Mouse (Mus musculus): Measurements from ENCODE around the gene Mreg. TPM values are rescaled to one million over a fixed set of nuclear protein-coding genes. Genes with fewer than 3 reads are reported as not detected.
"Not testable (repeated sequence)": the region's sequence is repeated elsewhere in the genome, so short reads cannot be mapped to it uniquely, and the experiment has no call there.

The Mreg gene
- polyA plus RNA-seq, 1 experiment from 2014 or later, result 6.2 TPM

- ATAC-seq (replicated peaks; ENCODE audit: low FRiP score, low read depth), result no peak
- DNase-seq (ENCODE audit: low spot score), result no peak
- Histone ChIP-seq H3K4me1 (replicated peaks; ENCODE audit: insufficient read depth, low read length) (no peaks in the 10 kb centered on the region), H3K9ac (ENCODE audit: low read depth, low read length) (no peak overlapping the region), H3K4me3 (replicated peaks; ENCODE audit: low read depth, low read length) (no peak overlapping the region), H3K4me2 (ENCODE audit: low read length) (peak overlapping the region; percentile 8; the same call in 1 of the 2 replicates), H3K27ac (no peak overlapping the region), H3K36me3 (ENCODE audit: insufficient read depth, low read length) (no peaks in the 10 kb centered on the region), H3K9me3 (replicated peaks; ENCODE audit: low read length) (no peaks in the 10 kb centered on the region), H3K27me3 (ENCODE audit: insufficient read depth, low read length) (no peaks in the 10 kb centered on the region)
- 59% methylated on average over 10 of the region's 10 CpGs for WGBS
- no peak for TF ChIP-seq CTCF (IDR thresholded peaks at IDR 0.05; ENCODE audit: low read depth)
Observed at GRCm38 (mm10) chr1:72238016-72238580, 26.0 kb upstream of the Mreg start.

DNA sequence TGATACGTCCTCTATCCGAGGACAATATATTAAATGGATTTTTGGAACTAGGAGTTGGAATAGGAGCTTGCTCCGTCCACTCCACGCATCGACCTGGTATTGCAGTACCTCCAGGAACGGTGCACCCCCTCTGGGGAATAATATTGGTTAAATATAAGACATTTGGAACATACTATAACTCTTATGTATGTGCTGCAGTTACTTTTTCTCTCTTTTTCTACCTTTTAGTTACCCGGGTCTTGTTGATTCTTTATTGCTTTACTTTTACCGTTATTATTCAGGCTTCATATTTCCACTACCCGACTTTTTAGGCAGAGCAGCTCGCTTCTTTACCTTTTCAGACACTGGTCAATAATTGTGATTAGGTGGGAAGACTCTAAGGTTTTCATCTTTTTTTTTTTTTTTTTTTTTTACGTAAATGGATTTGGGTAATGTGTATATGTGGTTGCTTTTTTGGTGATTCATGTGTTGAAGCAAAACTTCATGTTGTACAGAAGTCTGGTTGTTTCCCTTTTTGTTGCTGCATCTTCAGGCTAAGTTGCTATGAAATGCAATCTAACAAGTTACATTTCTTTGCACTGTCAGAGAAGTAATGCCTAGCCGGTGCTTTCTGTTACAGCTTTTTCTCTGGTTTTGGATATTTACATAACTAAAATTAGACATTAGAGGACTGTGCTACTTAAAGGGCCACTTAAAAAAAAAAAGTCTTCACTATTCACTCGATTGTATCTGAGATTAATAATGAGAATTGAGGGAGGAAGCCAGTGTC is 25.1 kb upstream of the Mreg start:
- no peaks in the 10 kb centered on the region for H3K9me3 ChIP-seq (replicated peaks; ENCODE audit: low read length)
- H3K36me3 ChIP-seq (ENCODE audit: insufficient read depth, low read length), result no peaks in the 10 kb centered on the region
- no peaks in the 10 kb centered on the region for H3K4me1 ChIP-seq (replicated peaks; ENCODE audit: insufficient read depth, low read length)
- H3K27me3 ChIP-seq (ENCODE audit: insufficient read depth, low read length), result no peaks in the 10 kb centered on the region
- ATAC-seq (replicated peaks; ENCODE audit: low FRiP score, low read depth) (peak; percentile 65), DNase-seq (ENCODE audit: low spot score) (peak; percentile 51)
- TF ChIP-seq CTCF (IDR thresholded peaks at IDR 0.05; ENCODE audit: low read depth), result no peak
- H3K4me3 ChIP-seq (replicated peaks; ENCODE audit: low read depth, low read length), result peak overlapping the region; percentile 9; the same call in 1 of the 2 replicates
- peak overlapping the region; percentile 30 for H3K4me2 ChIP-seq (ENCODE audit: low read length)
- WGBS, result 4% methylated on average over 11 of the region's 13 CpGs
- H3K27ac ChIP-seq, result no peak overlapping the region
- H3K9ac ChIP-seq (ENCODE audit: low read depth, low read length), result no peak overlapping the region

GRCm38 (mm10) chr1:72236363-72237006 is 24.4 kb upstream of the Mreg start:
- H3K36me3 ChIP-seq (ENCODE audit: insufficient read depth, low read length); H3K4me1 ChIP-seq (replicated peaks; ENCODE audit: insufficient read depth, low read length); H3K9me3 ChIP-seq (replicated peaks; ENCODE audit: low read length); H3K27me3 ChIP-seq (ENCODE audit: insufficient read depth, low read length): not testable (repeated sequence)
- Histone ChIP-seq H3K9ac (ENCODE audit: low read depth, low read length) (peak overlapping the region; percentile 48; the same call in 1 of the 2 replicates), H3K27ac (peak overlapping the region; percentile 52), H3K4me3 (replicated peaks; ENCODE audit: low read depth, low read length) (peak overlapping the region; percentile 50), H3K4me2 (ENCODE audit: low read length) (peak overlapping the region; percentile 60)
- peak; percentile 76 for ATAC-seq (replicated peaks; ENCODE audit: low FRiP score, low read depth)
- DNase-seq (ENCODE audit: low spot score), result peak; percentile 86
- under 1% methylated on average over 35 of the region's 50 CpGs for WGBS
- peak; percentile 17; the same call in 1 of the 2 replicates for TF ChIP-seq CTCF (IDR thresholded peaks at IDR 0.05; ENCODE audit: low read depth)

DNA sequence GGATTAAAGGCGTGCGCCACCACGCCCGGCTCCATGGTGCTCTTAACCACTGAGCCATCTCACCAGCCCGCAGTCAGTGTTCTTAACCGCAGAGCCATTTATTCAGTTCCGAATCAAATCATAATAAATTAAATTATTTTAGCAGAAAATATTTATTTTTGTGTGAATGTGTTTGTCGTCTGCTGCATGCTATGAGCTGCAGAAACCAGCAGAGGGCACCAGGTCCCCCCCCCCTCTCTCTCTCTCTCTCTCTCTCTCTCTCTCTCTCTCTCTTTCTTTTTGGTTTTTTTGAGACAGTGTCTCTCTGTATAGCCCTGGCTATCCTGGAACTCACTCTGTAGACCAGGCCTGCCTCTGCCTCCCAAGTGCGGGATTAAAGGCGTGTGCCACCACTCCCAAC is 20.5 kb upstream of the Mreg start:
- not testable (repeated sequence) for DNase-seq (ENCODE audit: low spot score); ATAC-seq (replicated peaks; ENCODE audit: low FRiP score, low read depth); H3K9me3 ChIP-seq (replicated peaks; ENCODE audit: low read length); H3K4me1 ChIP-seq (replicated peaks; ENCODE audit: insufficient read depth, low read length); H3K4me2 ChIP-seq (ENCODE audit: low read length); H3K36me3 ChIP-seq (ENCODE audit: insufficient read depth, low read length); H3K9ac ChIP-seq (ENCODE audit: low read depth, low read length); H3K27ac ChIP-seq; H3K4me3 ChIP-seq (replicated peaks; ENCODE audit: low read depth, low read length); H3K27me3 ChIP-seq (ENCODE audit: insufficient read depth, low read length)
- WGBS, result 77% methylated on average over 10 of the region's 10 CpGs
- peak; percentile 46 for TF ChIP-seq CTCF (IDR thresholded peaks at IDR 0.05; ENCODE audit: low read depth)

DNA sequence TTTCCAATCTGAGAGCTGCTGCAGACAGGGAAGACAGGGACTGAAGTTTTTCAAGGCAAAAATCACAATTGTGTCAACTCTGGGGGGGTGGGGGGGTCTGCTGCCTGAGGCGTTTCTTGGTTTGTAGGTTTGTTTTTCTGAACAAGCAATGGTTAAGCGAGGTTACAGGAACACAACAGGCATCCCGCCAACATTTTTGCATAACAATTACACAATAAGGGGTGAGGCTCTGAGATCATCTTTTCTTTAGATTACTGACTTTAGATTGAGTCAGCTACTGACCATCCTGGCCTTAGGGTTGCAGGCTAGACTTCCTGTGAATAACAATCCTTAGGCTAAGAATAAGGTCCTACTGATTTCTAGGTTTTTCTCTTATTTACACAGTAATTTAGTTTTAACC is 16.9 kb upstream of the Mreg start:
- no peak overlapping the region for H3K9ac ChIP-seq (ENCODE audit: low read depth, low read length)
- TF ChIP-seq CTCF (IDR thresholded peaks at IDR 0.05; ENCODE audit: low read depth), result no peak
- ATAC-seq (replicated peaks; ENCODE audit: low FRiP score, low read depth), result no peak
- no peaks in the 10 kb centered on the region for H3K4me1 ChIP-seq (replicated peaks; ENCODE audit: insufficient read depth, low read length)
- DNase-seq (ENCODE audit: low spot score), result no peak
- H3K27ac ChIP-seq, result no peak overlapping the region
- WGBS, result 41% methylated on average over 3 of the region's 3 CpGs
- no peak overlapping the region for H3K4me2 ChIP-seq (ENCODE audit: low read length)
- no peaks in the 10 kb centered on the region for H3K9me3 ChIP-seq (replicated peaks; ENCODE audit: low read length)
- no peaks in the 10 kb centered on the region for H3K27me3 ChIP-seq (ENCODE audit: insufficient read depth, low read length)
- no peaks in the 10 kb centered on the region for H3K36me3 ChIP-seq (ENCODE audit: insufficient read depth, low read length)
- H3K4me3 ChIP-seq (replicated peaks; ENCODE audit: low read depth, low read length), result no peak overlapping the region

DNA sequence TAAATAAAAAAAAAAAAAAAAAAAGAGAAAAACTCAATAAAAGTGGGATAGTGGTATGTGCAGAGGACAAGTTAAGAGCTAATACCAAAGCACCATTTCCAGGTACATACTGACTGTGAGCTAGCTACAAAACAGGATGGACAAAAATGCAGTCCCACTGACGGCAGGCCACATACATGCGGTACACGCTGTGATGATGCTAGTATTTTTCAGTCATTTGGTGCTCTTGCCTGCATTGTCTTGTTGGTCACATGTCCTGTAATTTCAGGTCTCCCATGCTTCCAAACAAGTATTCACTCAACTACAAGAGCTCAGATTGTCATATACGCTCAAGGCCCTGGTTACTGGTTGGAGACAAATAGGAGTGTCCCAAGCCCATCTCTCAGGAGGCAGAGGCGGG is 15.4 kb upstream of the Mreg start:
- Histone ChIP-seq H3K27me3 (ENCODE audit: insufficient read depth, low read length) (no peaks in the 10 kb centered on the region), H3K9me3 (replicated peaks; ENCODE audit: low read length) (no peaks in the 10 kb centered on the region), H3K36me3 (ENCODE audit: insufficient read depth, low read length) (no peaks in the 10 kb centered on the region), H3K4me2 (ENCODE audit: low read length) (no peak overlapping the region), H3K4me3 (replicated peaks; ENCODE audit: low read depth, low read length) (no peak overlapping the region), H3K4me1 (replicated peaks; ENCODE audit: insufficient read depth, low read length) (no peaks in the 10 kb centered on the region), H3K27ac (no peak overlapping the region), H3K9ac (ENCODE audit: low read depth, low read length) (no peak overlapping the region)
- no peak for DNase-seq (ENCODE audit: low spot score)
- WGBS, result 94% methylated on average over 5 of the region's 5 CpGs
- TF ChIP-seq CTCF (IDR thresholded peaks at IDR 0.05; ENCODE audit: low read depth), result no peak
- no peak for ATAC-seq (replicated peaks; ENCODE audit: low FRiP score, low read depth)
